Mouse (Mus musculus): Measurements from ENCODE around the gene Lrrc63.

Lrrc63 gene

DNA sequence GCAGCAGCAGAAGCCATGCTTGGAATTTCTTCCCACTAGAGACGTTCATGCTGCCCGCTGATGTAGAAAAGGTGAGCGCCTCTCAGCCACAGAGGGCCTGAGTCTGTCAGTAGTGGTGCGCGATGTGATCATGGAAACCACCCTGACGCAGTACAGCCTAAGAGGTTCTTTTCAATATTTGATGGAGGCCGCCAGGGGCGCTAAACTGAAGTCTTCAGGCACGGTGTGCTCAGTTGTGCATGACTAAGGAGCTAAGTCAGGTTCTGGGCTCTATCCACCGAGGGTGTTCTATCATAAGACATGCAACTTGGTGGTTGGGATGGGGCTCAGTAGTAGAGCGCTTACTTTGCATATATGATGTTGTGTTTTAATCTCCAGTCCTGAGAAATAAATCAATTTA lies 95.2 kb downstream of the Lrrc63 start:
- DNase-seq (ENCODE audit: extremely low read depth, insufficient read length, low spot score) = no peak

Measured in 3134 (cell line).